Mouse (Mus musculus): ENCODE measurements at regions not wholly inside any gene's neighbourhood (a gene's known extent, or its start where the extent isn't known, plus 50 kb on each side); places are given as distances from the start of the nearest gene placed in this dataset.

- TF ChIP-seq POLR2A (IDR thresholded peaks at IDR 0.05; ENCODE audit: extremely low read depth, insufficient read depth, low read length) (no peak), CTCF (IDR thresholded peaks at IDR 0.05; ENCODE audit: low read depth, low read length) (no peak)
Measured at GRCm38 (mm10) chr7:83253001-83253400, 331.7 kb upstream of the Tmc3 start.

All from liver, adult 2 months (tissue).